Mouse (Mus musculus) CH12.LX (cell line): Measurements from ENCODE around the gene Clasp2. TPM values are rescaled to one million over a fixed set of nuclear protein-coding genes. Genes with fewer than 3 reads are reported as not detected.

Source experiments
- DNase-seq: peaks from one replicate; pipeline ENCODE4 v3.0.0-alpha.2; 2013; ENCODE audit errors: extremely low read depth
- H3K27ac ChIP-seq: 2 replicates; pipeline ENCODE4 v1.5.1; 2012; ENCODE audit warnings: low read depth, mild to moderate bottlenecking, control low read depth, moderate library complexity; ENCODE audit not compliant: insufficient read depth
- H3K27me3 ChIP-seq: replicated peaks from 2 replicates; pipeline ENCODE3; 2012; ENCODE audit warnings: inconsistent platforms
- H3K36me3 ChIP-seq, 2 experiments: replicated peaks in 1 of 2; 2 replicates each; pipeline versions ENCODE3 to v1.6.1; 2012; ENCODE audit warnings: inconsistent platforms in 1 of 2, low read length in 1 of 2, mild to moderate bottlenecking in 1 of 2, mixed read lengths in 1 of 2, moderate library complexity in 1 of 2; ENCODE audit not compliant: control insufficient read depth in 1 of 2, insufficient read depth in 1 of 2
- H3K4me1 ChIP-seq, 2 experiments: 2 replicates each; pipeline ENCODE4 v1.6.1; 2012; ENCODE audit warnings: inconsistent platforms in 1 of 2, moderate library complexity in 1 of 2; ENCODE audit not compliant: insufficient read depth in 2 of 2, control insufficient read depth in 1 of 2
- H3K4me2 ChIP-seq: 2 replicates; pipeline ENCODE4 v1.6.1; 2012; ENCODE audit warnings: low read depth, mild to moderate bottlenecking, control low read depth; ENCODE audit not compliant: poor library complexity, insufficient read depth, severe bottlenecking
- H3K4me3 ChIP-seq, 3 experiments: fragments of 150-350 bp in 1 of 3; sonication (generic) in 1 of 3; replicated peaks in 1 of 3; 2 replicates each; pipeline versions ENCODE3 to v1.5.1; 2011 to 2012; ENCODE audit warnings: low read depth in 2 of 3, low read length in 2 of 3, mild to moderate bottlenecking in 2 of 3, moderate library complexity in 2 of 3, control low read depth in 1 of 3, improper control_type of control experiment in 1 of 3, inconsistent platforms in 1 of 3, mixed read lengths in 1 of 3; ENCODE audit not compliant: poor library complexity in 1 of 3
- H3K79me2 ChIP-seq: replicated peaks from 2 replicates; pipeline ENCODE4 v1.6.1; 2012; ENCODE audit warnings: mild to moderate bottlenecking, moderate library complexity; ENCODE audit not compliant: control insufficient read depth, poor library complexity, insufficient read depth, severe bottlenecking; ENCODE audit errors: extremely low read depth
- H3K9ac ChIP-seq: 2 replicates; pipeline ENCODE4 v1.6.1; 2012; ENCODE audit warnings: low read depth, mild to moderate bottlenecking, control low read depth, moderate library complexity; ENCODE audit not compliant: insufficient read depth
- H3K9me3 ChIP-seq: replicated peaks from 2 replicates; pipeline ENCODE3; 2012; ENCODE audit warnings: low read length, inconsistent platforms, mixed read lengths
- CHD1 ChIP-seq: IDR thresholded peaks from 2 replicates; pipeline ENCODE4 v1.6.1; 2012; ENCODE audit warnings: low read depth, low read length, improper control_type of control experiment, inconsistent platforms
- CTCF ChIP-seq, 2 experiments: IDR thresholded peaks in 1 of 2; conservative IDR thresholded peaks in 1 of 2; 2 replicates each; pipeline ENCODE4 v1.5.1; 2011 to 2012; ENCODE audit warnings: low read depth in 2 of 2, low read length in 2 of 2, improper control_type of control experiment in 1 of 2, inconsistent platforms in 1 of 2, mild to moderate bottlenecking in 1 of 2, moderate library complexity in 1 of 2
- ELF1 ChIP-seq: IDR thresholded peaks from 2 replicates; pipeline ENCODE4 v1.6.1; 2014; ENCODE audit warnings: low read depth, mild to moderate bottlenecking, inconsistent platforms, low read length, improper control_type of control experiment
- ETS1 ChIP-seq: conservative IDR thresholded peaks from 2 replicates; pipeline ENCODE4 v1.6.1; 2012; ENCODE audit warnings: low read depth, mild to moderate bottlenecking, inconsistent platforms, low read length, improper control_type of control experiment, moderate library complexity
- HCFC1 ChIP-seq: IDR thresholded peaks from 2 replicates; pipeline ENCODE4 v1.6.1; 2012; ENCODE audit warnings: low read depth, mild to moderate bottlenecking, inconsistent platforms, low read length, improper control_type of control experiment
- JUND ChIP-seq: conservative IDR thresholded peaks from 2 replicates; pipeline ENCODE4 v1.6.1; 2011; ENCODE audit warnings: low read depth, low read length, improper control_type of control experiment
- MAFK ChIP-seq: IDR thresholded peaks from 2 replicates; pipeline ENCODE4 v1.6.1; 2011; ENCODE audit warnings: low read length, improper control_type of control experiment; ENCODE audit not compliant: insufficient replicate concordance
- MXI1 ChIP-seq: IDR thresholded peaks from 2 replicates; pipeline ENCODE4 v1.6.1; 2011; ENCODE audit warnings: mild to moderate bottlenecking, low read depth, low read length, improper control_type of control experiment
- RAD21 ChIP-seq: IDR thresholded peaks from 2 replicates; pipeline ENCODE4 v1.6.1; 2011; ENCODE audit warnings: low read depth, mild to moderate bottlenecking, low read length, improper control_type of control experiment, moderate library complexity
- TBP ChIP-seq: conservative IDR thresholded peaks from 2 replicates; pipeline ENCODE4 v1.6.1; 2011; ENCODE audit warnings: low read depth, low read length, improper control_type of control experiment
- TCF12 ChIP-seq: IDR thresholded peaks from 2 replicates; pipeline ENCODE4 v1.6.1; 2014; ENCODE audit warnings: low read depth, mild to moderate bottlenecking, inconsistent platforms, low read length, improper control_type of control experiment
- USF1 ChIP-seq: IDR thresholded peaks from 2 replicates; pipeline ENCODE4 v1.6.1; 2014; ENCODE audit warnings: low read depth, mild to moderate bottlenecking, inconsistent platforms, low read length, improper control_type of control experiment
- USF2 ChIP-seq: conservative IDR thresholded peaks from 2 replicates; pipeline ENCODE4 v1.6.1; 2011; ENCODE audit warnings: low read depth, low read length, improper control_type of control experiment
- ZC3H11A ChIP-seq: IDR thresholded peaks from 2 replicates; pipeline ENCODE4 v1.6.1; 2012; ENCODE audit warnings: low read depth, mild to moderate bottlenecking, inconsistent platforms, low read length, improper control_type of control experiment
- ZKSCAN1 ChIP-seq: IDR thresholded peaks from 2 replicates; pipeline ENCODE4 v1.6.1; 2012; ENCODE audit warnings: low read depth, inconsistent platforms, low read length, improper control_type of control experiment, borderline replicate concordance
- ZNF384 ChIP-seq: IDR thresholded peaks from 2 replicates; pipeline ENCODE4 v1.6.1; 2012; ENCODE audit warnings: low read depth, low read length, improper control_type of control experiment, inconsistent platforms
- dilution Hi-C: fragments of 300-500 bp; cut with MboI; formaldehyde crosslinking; loops from 2 replicates; pipeline ENCODE4 v1.14.3; 2020; ENCODE audit warnings: low sequenced_read_pairs; ENCODE audit not compliant: extremely low pct_unique_long_range_greater_than_20kb, extremely low pct_ligation_motif_present
- in situ Hi-C: fragments of 300-500 bp; cut with MboI; formaldehyde crosslinking; loops from 3 replicates; pipeline ENCODE4 v1.14.3; 2019; ENCODE audit warnings: low sequenced_read_pairs, low pct_ligation_motif_present, low pct_unique_long_range_greater_than_20kb, mixed read lengths
- polyA plus RNA-seq: library from polyadenylated mRNA; unstranded; fragments of >175 nt; gene quantifications from 2 replicates; pipeline ENCODE4 v1.2.1, GENCODE M21; 2012; ENCODE audit warnings: low read depth; ENCODE audit not compliant: insufficient read length
- total RNA-seq, 2 experiments: library from RNA; depleted of rRNA; stranded (reverse); fragments of 300-350 nt in 1 of 2; fragments of >200 nt in 1 of 2; gene quantifications; 2 replicates each; pipeline ENCODE4 v1.2.3; 2012 to 2014

The Clasp2 gene
- total and polyA plus RNA-seq, 3 experiments, result 23.9 to 32.4 (median 27.0) TPM

DNA sequence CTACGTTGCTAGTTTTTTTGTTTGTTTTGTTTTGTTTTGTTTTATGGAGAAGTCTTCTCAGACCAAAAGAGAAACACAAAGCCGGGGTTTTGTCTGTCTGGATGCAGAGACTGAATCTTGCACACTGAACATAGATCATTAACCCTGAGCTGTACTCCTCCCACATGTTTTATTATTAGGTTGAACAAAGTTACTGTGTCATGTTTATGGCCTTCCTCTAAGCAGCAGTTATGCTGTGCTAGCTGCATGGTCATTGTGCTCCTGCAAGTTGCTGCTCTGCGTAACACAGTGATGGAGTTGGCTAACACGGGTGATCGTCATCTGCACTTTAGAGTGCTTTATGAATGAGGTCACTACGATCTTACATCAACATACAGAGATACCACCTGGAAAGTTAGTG is 21.1 kb downstream of the Clasp2 start:
- dilution Hi-C loops, result no loop called here

DNA sequence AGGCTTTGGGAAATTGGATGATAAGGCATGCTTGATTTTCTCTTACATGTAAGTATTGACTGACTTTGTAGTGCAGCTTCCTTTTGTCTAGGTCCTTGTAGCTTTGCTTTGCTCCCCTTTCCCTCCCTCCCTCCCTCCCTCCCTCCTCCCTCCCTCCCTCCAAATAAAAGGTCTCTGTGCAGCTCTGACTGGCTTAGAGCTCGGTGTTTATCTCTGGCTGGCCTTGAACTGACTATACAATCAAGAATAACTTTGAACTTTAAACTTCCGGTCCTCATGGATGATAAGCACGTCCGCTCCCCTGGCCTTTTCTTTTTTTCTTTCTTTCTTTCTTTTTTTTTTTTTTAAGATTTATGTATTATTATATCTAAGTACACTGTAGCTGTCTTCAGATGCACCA is 21.9 kb downstream of the Clasp2 start:
- no peak overlapping the region for H3K4me3 ChIP-seq
- peaks cover 13% of the 10 kb centered on the region for H3K9me3 ChIP-seq
- no peak overlapping the region for H3K4me2 ChIP-seq
- in situ Hi-C loops, result no loop called here
- TF ChIP-seq TCF12 (no peak), TBP (no peak), HCFC1 (no peak), CHD1 (no peak), JUND (no peak), ELF1 (no peak), MAFK (no peak), USF2 (no peak), ZKSCAN1 (no peak), USF1 (no peak), ZC3H11A (no peak), ETS1 (no peak), CTCF (conservative IDR thresholded peaks at IDR 0.05 in 1 of 2, IDR thresholded peaks at IDR 0.05 in 1 of 2; ENCODE audit: low read depth in 2 of 2, low read length in 2 of 2) (no peak), RAD21 (no peak)
- no peaks in the 10 kb centered on the region for H3K27me3 ChIP-seq
- no peak overlapping the region for H3K27ac ChIP-seq
- dilution Hi-C loops, result no loop called here
- no peak overlapping the region for H3K9ac ChIP-seq
- no peaks in the 10 kb centered on the region for H3K4me1 ChIP-seq
- no peaks in the 10 kb centered on the region; the same call in 1 of the 2 replicates for H3K79me2 ChIP-seq
- peaks cover 13 to 50% of the 10 kb centered on the region in 2 experiments for H3K36me3 ChIP-seq
- no peak for DNase-seq

More for the DNA sequence above, 21.1 kb downstream of the Clasp2 start:
- H3K4me2 ChIP-seq, result no peak overlapping the region
- TF ChIP-seq USF2 (no peak), ZNF384 (no peak), MXI1 (no peak)
- TF ChIP-seq, all 38 proteins: peak for 0
- Histone ChIP-seq H3K36me3 (peaks cover 12 to 50% of the 10 kb centered on the region in 2 experiments), H3K79me2 (peaks cover 2% of the 10 kb centered on the region; the same call in 1 of the 2 replicates), H3K4me3 (no peak overlapping the region), H3K4me1 (no peaks in the 10 kb centered on the region), H3K27ac (no peak overlapping the region), H3K9ac (no peak overlapping the region), H3K27me3 (no peaks in the 10 kb centered on the region), H3K9me3 (peaks cover 13% of the 10 kb centered on the region)
- in situ Hi-C loops, result no loop called here
- DNase-seq, result no peak
